Mouse (Mus musculus): ENCODE data around the gene Itga11. TPM values are rescaled to one million over a fixed set of nuclear protein-coding genes. Genes with fewer than 3 reads are reported as not detected.
"Not testable (repeated sequence)": the region's sequence is repeated elsewhere in the genome, so short reads cannot be mapped to it uniquely, and the experiment has no call there.

Gene Itga11
- polyA plus RNA-seq, 1 experiment from 2014 or later = 0.52 TPM

DNA sequence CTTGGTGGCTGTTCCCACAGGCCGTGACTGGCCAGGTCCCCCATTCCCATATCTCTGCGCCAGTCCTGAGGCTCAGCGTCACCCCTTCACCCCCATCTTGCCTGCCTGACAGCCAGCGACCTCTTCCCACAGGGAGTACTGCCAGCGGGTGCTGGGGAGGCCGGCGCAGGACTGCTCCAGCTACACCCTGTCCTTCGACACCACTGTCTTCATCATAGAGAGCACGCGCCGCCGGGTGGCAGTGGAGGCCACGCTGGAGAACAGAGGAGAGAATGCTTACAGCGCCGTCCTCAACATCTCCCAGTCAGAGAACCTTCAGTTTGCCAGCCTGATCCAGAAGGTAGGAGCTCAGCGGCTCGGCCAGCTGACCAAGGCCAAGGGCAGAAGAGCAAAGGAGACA is 89.8 kb downstream of the Itga11 start:
- Histone ChIP-seq H3K9ac (no peak overlapping the region), H3K27ac (no peak overlapping the region)
- 64% methylated on average over 17 of the region's 17 CpGs for WGBS

DNA sequence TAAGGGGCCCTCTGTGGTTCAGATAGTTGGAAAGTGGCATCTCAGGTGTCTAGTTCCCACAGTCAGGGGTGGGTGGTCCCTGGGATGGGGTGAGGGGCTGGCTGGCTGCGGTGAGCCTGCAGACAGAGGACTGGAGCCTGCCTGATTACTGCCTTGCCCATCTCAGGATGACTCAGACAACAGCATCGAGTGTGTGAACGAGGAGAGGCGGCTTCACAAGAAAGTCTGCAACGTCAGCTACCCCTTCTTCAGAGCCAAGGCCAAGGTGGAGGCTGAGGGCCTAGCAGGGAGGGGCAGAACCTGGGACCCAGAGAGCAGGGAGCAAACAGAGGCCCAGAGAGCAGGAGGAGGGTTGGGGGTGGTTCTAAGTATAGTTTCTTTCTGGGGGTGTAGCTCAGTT is 90.7 kb downstream of the Itga11 start:
- ATAC-seq (replicated peaks; ENCODE audit: insufficient number of reproducible peaks, insufficient read depth, low FRiP score, low read depth) = no peak
- H3K9ac ChIP-seq = no peak overlapping the region
- WGBS = 66% methylated on average over 5 of the region's 5 CpGs
- H3K4me1 ChIP-seq (replicated peaks) = peaks cover 4% of the 10 kb centered on the region; the same call in 1 of the 2 replicates
- H3K9me3 ChIP-seq (replicated peaks) = no peaks in the 10 kb centered on the region
- H3K27ac ChIP-seq = no peak overlapping the region
- peaks cover 14% of the 10 kb centered on the region; the same call in 1 of the 2 replicates for H3K27me3 ChIP-seq
- no peak overlapping the region for H3K4me2 ChIP-seq
- no peak overlapping the region for H3K4me3 ChIP-seq
- no peaks in the 10 kb centered on the region for H3K36me3 ChIP-seq

More for the DNA sequence above, 89.8 kb downstream of the Itga11 start:
- H3K4me1 ChIP-seq (replicated peaks) = peaks cover 7% of the 10 kb centered on the region; the same call in 1 of the 2 replicates
- no peak for ATAC-seq (replicated peaks; ENCODE audit: insufficient number of reproducible peaks, insufficient read depth, low FRiP score, low read depth)
- H3K27me3 ChIP-seq = peaks cover 18% of the 10 kb centered on the region; the same call in 1 of the 2 replicates
- no peak overlapping the region for H3K4me3 ChIP-seq
- H3K4me2 ChIP-seq = no peak overlapping the region
- H3K9me3 ChIP-seq (replicated peaks) = no peaks in the 10 kb centered on the region
- no peaks in the 10 kb centered on the region for H3K36me3 ChIP-seq

DNA sequence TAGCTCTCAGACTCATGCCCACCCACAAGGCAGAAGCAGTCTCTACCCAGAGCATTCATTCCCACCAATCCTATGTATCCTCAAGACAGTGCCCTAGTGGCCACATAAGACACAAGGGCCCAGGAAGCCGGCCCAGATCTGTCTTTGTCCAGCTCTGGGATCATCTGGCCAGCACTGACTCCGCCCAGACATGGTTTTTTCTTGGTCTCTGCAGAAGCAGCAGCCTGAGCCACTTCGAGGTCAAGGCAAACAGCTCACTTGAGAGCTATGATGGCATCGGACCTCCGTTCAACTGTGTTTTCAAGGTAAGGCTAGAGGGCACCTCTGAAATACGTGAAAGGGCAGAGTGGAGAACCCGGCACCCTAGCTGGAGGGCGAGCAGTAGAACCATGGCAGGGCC is 95.1 kb downstream of the Itga11 start:
- no peaks in the 10 kb centered on the region for H3K27me3 ChIP-seq
- H3K4me2 ChIP-seq = no peak overlapping the region
- H3K36me3 ChIP-seq = no peaks in the 10 kb centered on the region
- H3K9me3 ChIP-seq (replicated peaks) = no peaks in the 10 kb centered on the region
- WGBS = 75% methylated on average over 8 of the region's 8 CpGs
- H3K9ac ChIP-seq = no peak overlapping the region
- no peak overlapping the region for H3K4me3 ChIP-seq
- 0 out of 2 replicates have a peak, but pooled peaks cover 5% of the 10 kb centered on the region for H3K4me1 ChIP-seq (replicated peaks)
- no peak for ATAC-seq (replicated peaks; ENCODE audit: insufficient number of reproducible peaks, insufficient read depth, low FRiP score, low read depth)
- H3K27ac ChIP-seq = no peak overlapping the region

DNA sequence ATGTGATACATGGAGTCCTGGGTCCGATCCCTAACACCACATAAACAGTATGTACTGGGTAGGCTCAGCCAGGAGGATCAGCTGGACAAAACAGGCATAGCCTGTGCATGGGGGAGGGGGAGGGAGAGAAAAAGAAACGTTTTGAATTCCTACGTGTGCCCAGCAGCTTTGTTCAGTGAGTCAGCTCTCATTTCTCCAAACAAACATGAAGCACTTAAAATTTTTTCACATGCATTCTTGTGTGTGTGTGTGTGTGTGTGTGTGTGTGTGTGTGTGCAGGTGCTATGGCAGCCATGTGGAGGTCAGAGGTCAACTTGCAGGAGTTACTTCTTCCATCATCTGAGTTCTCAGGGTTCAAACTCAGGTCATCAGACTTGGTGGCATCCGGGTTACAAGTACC is 97.8 kb downstream of the Itga11 start:
- Histone ChIP-seq H3K9me3 (replicated peaks) (no peaks in the 10 kb centered on the region), H3K4me3 (no peak overlapping the region), H3K4me1 (replicated peaks) (peaks cover 12% of the 10 kb centered on the region; the same call in 1 of the 2 replicates), H3K36me3 (no peaks in the 10 kb centered on the region), H3K27ac (no peak overlapping the region), H3K27me3 (no peaks in the 10 kb centered on the region), H3K4me2 (no peak overlapping the region), H3K9ac (no peak overlapping the region)
- 38% methylated on average over 4 of the region's 4 CpGs for WGBS
- ATAC-seq (replicated peaks; ENCODE audit: insufficient number of reproducible peaks, insufficient read depth, low FRiP score, low read depth) = no peak

DNA sequence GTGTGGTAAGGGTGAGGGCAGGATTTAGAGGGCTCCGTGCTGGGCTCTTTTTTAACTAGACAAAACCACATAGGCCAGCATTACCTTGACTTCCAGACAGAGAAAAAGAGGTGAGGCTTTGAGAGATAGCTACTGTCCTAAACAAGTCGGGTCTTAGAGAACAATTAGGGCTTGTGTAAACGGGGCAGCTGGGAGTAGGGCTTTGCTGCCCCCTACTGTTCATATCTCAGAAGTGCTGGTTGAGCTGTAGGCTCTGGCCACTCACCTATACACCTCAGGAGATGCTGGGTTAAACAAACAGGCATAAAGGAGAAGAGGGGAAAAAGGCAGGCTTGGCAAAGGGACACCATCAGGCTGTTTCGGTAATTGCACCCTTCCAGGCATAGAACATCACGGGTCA is 99.8 kb downstream of the Itga11 start:
- no peak overlapping the region for H3K9ac ChIP-seq
- no peaks in the 10 kb centered on the region for H3K36me3 ChIP-seq
- H3K4me1 ChIP-seq (replicated peaks) = peaks cover 16% of the 10 kb centered on the region; the same call in 1 of the 2 replicates
- WGBS = 10% methylated on average over 5 of the region's 5 CpGs
- no peak overlapping the region for H3K4me2 ChIP-seq
- no peaks in the 10 kb centered on the region for H3K9me3 ChIP-seq (replicated peaks)
- H3K4me3 ChIP-seq = no peak overlapping the region
- H3K27me3 ChIP-seq = no peaks in the 10 kb centered on the region
- 0 out of 2 replicates have a peak, but pooled peaks have one; percentile 44 for ATAC-seq (replicated peaks; ENCODE audit: insufficient number of reproducible peaks, insufficient read depth, low FRiP score, low read depth)
- no peak overlapping the region for H3K27ac ChIP-seq

DNA sequence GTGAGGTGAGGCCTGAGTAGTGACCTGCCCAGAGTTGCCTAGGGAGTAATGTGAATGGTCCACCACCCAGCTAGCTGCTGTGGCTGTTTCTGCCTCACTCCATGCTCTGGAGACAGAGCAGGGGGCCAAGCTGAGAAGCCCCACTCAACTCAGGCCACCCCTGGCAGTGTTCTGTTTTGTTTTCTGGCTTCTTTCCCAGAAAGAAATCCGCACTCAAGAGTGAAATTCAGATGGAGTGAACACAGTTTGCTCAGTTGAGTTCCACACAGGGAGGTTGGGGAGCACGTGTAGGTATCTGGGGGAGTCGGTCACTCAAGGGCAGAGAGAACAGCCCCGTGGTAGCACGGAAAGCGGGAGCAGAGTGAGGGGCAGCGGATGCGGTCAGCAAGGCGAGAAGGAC is 101.1 kb downstream of the Itga11 start:
- no peaks in the 10 kb centered on the region for H3K36me3 ChIP-seq
- no peak overlapping the region for H3K9ac ChIP-seq
- H3K4me3 ChIP-seq = no peak overlapping the region
- no peak for ATAC-seq (replicated peaks; ENCODE audit: insufficient number of reproducible peaks, insufficient read depth, low FRiP score, low read depth)
- H3K4me2 ChIP-seq = no peak overlapping the region
- peak overlapping the region; percentile 11; the same call in 1 of the 2 replicates for H3K27ac ChIP-seq
- 52% methylated on average over 9 of the region's 9 CpGs for WGBS
- H3K9me3 ChIP-seq (replicated peaks) = no peaks in the 10 kb centered on the region
- peaks cover 23% of the 10 kb centered on the region for H3K4me1 ChIP-seq (replicated peaks)
- no peaks in the 10 kb centered on the region for H3K27me3 ChIP-seq

DNA sequence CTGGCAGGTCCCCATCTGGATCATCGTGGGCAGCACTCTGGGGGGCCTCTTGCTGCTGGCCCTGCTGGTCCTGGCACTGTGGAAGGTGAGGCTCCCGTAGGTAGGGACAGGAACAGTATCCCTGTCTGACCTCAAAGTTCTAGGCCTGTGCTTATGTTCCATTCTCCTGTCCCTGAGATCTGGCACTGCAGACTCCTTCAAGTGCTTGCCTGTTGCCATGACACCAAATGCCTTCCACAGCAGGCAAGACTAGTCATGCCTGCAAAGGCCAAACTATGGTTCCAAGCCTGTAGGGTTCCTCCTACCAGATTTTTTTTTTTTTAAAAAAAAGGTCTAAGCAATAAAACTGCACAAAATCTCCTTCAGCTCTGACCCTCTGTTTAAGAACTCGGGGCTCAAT is 104.3 kb downstream of the Itga11 start:
- Histone ChIP-seq H3K4me1 (replicated peaks) (peaks cover 18% of the 10 kb centered on the region), H3K27ac (no peak overlapping the region), H3K36me3 (no peaks in the 10 kb centered on the region), H3K9me3 (replicated peaks) (no peaks in the 10 kb centered on the region), H3K27me3 (no peaks in the 10 kb centered on the region), H3K4me2 (no peak overlapping the region), H3K4me3 (no peak overlapping the region), H3K9ac (no peak overlapping the region)
- no peak for ATAC-seq (replicated peaks; ENCODE audit: insufficient number of reproducible peaks, insufficient read depth, low FRiP score, low read depth)
- WGBS = 64% methylated on average over 3 of the region's 3 CpGs

DNA sequence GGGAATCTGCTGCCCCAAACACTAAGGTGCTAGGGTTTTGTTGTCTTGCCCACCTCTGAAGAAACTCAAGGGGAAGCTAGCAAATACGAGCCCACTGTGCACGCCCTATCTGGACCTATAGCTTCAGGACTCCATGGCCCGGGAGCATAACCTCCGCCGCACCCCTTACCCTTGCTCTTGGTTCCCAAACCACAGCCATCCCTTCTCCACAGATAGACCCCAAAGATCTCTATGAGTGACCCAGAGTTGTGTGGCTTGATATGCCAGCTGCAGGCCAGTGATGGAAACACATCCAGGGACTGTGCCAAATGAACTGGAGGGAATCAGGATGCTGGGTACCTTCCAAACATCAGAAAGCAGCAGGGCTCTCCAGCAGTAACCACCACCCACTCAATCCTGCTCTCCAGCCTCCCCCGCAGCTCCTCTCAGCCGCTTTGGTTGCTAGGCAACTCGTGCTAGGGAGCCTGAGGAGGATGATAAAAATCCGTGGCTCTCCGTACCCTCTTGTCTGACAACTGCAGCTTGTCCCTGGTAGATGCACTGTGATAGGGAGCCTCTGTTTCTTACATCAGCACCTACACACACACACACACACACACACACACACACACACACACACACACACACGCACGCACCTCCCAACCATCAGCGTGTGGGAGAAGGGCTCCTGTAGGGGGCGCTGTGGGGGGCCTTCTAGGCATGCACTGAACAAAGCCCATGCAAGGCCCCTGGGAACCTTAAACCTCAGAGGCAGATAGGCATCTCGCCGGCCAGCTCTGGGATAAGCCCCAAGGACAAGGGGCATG is 105.6 kb downstream of the Itga11 start:
- H3K4me2 ChIP-seq = no peak overlapping the region
- no peak for ATAC-seq (replicated peaks; ENCODE audit: insufficient number of reproducible peaks, insufficient read depth, low FRiP score, low read depth)
- no peak overlapping the region for H3K4me3 ChIP-seq
- H3K27ac ChIP-seq = no peak overlapping the region
- WGBS = 43% methylated on average over 16 of the region's 16 CpGs
- H3K9me3 ChIP-seq (replicated peaks) = no peaks in the 10 kb centered on the region
- H3K36me3 ChIP-seq = no peaks in the 10 kb centered on the region
- no peaks in the 10 kb centered on the region for H3K27me3 ChIP-seq
- H3K9ac ChIP-seq = no peak overlapping the region
- H3K4me1 ChIP-seq (replicated peaks) = peaks cover 18% of the 10 kb centered on the region

DNA sequence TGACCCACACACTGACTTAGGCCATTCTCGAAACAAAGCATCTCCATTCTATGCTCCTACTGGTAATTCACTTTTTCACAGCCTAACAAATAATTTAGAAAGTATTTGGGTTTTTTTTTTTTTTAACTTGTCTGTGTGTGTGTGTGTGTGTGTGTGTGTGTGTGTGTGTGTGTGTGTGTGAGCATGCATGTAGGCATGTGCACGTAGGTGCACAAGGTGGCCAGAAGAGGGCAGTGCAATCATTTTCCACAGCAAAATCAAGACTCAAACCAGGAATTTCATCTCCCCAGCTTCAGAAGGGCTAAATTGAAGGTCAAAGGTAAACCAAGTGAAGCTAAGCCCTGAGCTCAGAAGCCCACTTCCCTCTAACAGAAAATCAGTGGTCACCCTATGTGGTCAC is 106.6 kb downstream of the Itga11 start:
- Histone ChIP-seq H3K4me1 (replicated peaks) (peaks cover 12% of the 10 kb centered on the region), H3K36me3 (no peaks in the 10 kb centered on the region), H3K4me2 (no peak overlapping the region)

DNA sequence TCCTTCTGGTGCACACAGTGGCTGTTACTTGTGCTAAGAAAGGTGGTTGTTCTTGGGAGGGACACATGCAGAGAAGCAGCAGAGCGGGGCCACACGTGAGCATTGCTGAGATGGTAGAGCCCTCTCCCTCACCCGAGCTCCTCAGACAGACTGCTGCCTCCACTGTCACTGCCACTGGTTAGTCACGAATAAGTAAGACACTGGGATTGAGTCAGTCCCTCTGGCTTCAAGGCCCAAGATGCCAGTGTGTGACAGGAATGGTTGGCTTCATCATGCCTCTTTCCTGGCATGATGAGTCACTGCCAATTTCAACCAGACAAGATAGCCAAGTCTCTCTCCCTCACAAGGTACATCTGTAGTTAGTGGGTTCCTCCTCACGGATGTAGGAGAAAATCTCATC is 109.1 kb downstream of the Itga11 start:
- Histone ChIP-seq H3K9ac (no peak overlapping the region), H3K27ac (no peak overlapping the region), H3K4me1 (replicated peaks) (peaks cover 10% of the 10 kb centered on the region), H3K36me3 (no peaks in the 10 kb centered on the region), H3K4me3 (no peak overlapping the region), H3K27me3 (no peaks in the 10 kb centered on the region), H3K4me2 (no peak overlapping the region), H3K9me3 (replicated peaks) (no peaks in the 10 kb centered on the region)
- WGBS = 78% methylated on average over 5 of the region's 5 CpGs
- no peak for ATAC-seq (replicated peaks; ENCODE audit: insufficient number of reproducible peaks, insufficient read depth, low FRiP score, low read depth)

More for the DNA sequence above, 106.6 kb downstream of the Itga11 start:
- no peaks in the 10 kb centered on the region for H3K27me3 ChIP-seq
- H3K9me3 ChIP-seq (replicated peaks) = no peaks in the 10 kb centered on the region
- WGBS = 82% methylated on average over 2 of the region's 2 CpGs
- H3K27ac ChIP-seq = no peak overlapping the region
- H3K9ac ChIP-seq = no peak overlapping the region
- H3K4me3 ChIP-seq = no peak overlapping the region
- ATAC-seq (replicated peaks; ENCODE audit: insufficient number of reproducible peaks, insufficient read depth, low FRiP score, low read depth) = no peak

DNA sequence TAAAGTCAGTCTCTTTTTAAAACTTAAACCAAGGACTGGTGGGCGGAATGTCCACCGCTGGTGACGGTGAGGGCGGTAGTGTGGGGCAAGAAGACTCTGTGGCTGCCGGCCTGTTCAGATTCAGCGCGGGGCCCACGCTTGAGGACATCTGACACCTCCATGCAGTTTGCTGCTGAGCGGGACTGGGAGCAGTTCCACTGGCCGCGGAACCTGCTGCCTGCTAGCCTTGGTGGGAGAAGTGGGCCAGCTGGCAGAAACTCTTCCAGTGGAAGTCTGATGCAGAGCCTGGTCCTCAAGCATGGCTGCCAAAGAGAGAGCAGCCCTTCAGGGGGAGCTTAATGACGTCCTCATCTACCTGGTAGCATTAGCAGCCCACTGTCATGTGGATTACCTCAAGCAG is 112.2 kb downstream of the Itga11 start:
- Histone ChIP-seq H3K9ac (no peak overlapping the region), H3K27me3 (no peaks in the 10 kb centered on the region), H3K9me3 (replicated peaks) (no peaks in the 10 kb centered on the region), H3K27ac (no peak overlapping the region), H3K4me3 (no peak overlapping the region), H3K4me2 (no peak overlapping the region), H3K36me3 (0 out of 2 replicates have a peak, but pooled peaks cover 7% of the 10 kb centered on the region), H3K4me1 (replicated peaks) (no peaks in the 10 kb centered on the region)
- WGBS = 91% methylated on average over 12 of the region's 12 CpGs
- no peak for ATAC-seq (replicated peaks; ENCODE audit: insufficient number of reproducible peaks, insufficient read depth, low FRiP score, low read depth)

DNA sequence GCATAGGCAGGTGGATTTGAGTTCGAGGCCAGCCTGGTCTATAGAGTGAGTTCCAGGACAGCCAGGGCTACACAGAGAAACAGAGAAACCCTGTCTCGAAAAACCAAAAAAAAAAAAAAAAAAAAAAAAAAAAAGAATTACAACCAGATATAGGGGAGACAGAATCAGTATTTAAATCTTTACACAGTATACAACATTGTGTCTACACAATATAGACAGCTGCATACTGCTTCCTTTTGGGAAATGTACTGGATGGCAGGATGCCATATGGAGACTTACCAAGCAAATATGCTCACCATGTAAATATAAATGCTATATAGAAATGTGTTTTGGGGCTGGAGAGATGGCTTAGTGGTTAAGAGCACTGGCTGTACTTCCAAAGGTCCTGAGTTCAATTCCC is 121.6 kb downstream of the Itga11 start:
- not testable (repeated sequence) for H3K4me2 ChIP-seq; ATAC-seq (replicated peaks; ENCODE audit: insufficient number of reproducible peaks, insufficient read depth, low FRiP score, low read depth)
- 87% methylated on average over 2 of the region's 2 CpGs for WGBS

More for the DNA sequence above, 121.6 kb downstream of the Itga11 start:
- H3K27ac ChIP-seq; H3K9ac ChIP-seq; H3K4me3 ChIP-seq; H3K27me3 ChIP-seq; H3K4me1 ChIP-seq (replicated peaks); H3K9me3 ChIP-seq (replicated peaks): not testable (repeated sequence)
- peaks cover 26% of the 10 kb centered on the region for H3K36me3 ChIP-seq
